Mouse (Mus musculus) hindlimb bud, embryonic 11.5 days (tissue): ENCODE results near the gene Plekhs1.
"Not testable (repeated sequence)": the region's sequence is repeated elsewhere in the genome, so short reads cannot be mapped to it uniquely, and the experiment has no call there.

Experiments used
- DNase-seq: peaks from one replicate; pipeline ENCODE4 v3.0.0-alpha.2; 2012; ENCODE audit warnings: low read depth, low spot score; ENCODE audit errors: extremely low spot score

Plekhs1 gene

GRCm38 (mm10) chr19:56455369-56455768 is 6.1 kb upstream of the Plekhs1 start:
- no peak for DNase-seq

DNA sequence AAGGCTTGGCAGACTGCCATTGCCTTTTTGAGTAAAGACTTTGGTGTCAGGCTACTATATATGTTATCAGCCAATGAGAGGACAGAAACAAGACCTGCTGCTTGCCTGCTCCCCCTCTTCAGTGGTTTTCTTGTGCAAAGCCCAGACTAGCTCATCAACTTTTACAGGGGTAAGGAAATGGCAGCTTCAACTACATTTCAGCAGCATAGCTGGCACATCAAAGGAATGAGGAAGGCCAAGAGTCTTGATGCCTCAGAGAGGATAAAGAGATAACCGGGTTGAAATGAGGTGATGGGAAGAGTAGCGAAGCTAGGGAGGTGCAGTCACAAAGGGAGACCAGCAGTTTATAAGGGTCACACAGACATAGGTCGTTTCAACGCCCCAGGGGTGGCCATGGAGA is 3.9 kb upstream of the Plekhs1 start:
- DNase-seq: no peak

DNA sequence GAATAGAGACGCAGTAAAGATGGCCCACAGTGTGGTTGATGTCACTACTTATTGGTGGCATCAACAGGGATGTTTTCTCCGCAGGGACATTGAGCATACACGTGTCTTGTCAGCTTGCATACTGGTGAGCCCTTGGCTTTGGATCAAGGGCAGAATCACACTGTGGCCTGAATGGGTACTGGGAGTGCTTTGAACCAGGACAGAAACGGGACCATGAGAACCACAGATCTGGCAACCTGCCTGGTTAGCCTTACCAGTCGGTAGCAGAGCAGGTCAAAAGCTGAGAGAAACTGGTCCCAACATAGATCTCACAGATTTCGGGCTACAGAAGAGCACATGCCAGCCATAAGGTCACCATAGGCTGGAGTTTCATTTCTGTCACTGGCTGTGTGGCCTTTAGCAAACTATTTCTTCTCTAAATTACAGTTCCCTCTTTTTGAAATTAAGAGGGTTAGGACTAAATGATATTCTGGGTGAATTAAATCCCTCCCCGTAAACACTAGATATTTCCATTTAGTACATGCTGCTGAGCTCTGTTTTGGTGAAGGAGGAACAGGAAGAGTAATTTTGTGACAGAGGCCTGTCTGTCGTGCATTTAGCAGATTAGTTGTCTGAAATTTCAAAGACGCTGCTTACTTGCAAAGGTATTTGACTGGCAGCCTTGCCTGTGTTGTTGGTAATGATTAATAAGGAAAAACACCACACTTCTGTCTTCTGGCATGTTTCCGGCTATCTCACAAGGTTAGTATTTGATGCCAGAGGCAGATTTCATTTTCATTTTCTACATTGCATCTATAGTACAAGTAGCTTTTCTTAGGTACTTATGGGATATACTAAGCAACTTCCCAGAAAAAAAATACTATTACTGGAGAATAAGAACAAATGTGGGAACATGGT is 2.0 kb upstream of the Plekhs1 start:
- DNase-seq: no peak

DNA sequence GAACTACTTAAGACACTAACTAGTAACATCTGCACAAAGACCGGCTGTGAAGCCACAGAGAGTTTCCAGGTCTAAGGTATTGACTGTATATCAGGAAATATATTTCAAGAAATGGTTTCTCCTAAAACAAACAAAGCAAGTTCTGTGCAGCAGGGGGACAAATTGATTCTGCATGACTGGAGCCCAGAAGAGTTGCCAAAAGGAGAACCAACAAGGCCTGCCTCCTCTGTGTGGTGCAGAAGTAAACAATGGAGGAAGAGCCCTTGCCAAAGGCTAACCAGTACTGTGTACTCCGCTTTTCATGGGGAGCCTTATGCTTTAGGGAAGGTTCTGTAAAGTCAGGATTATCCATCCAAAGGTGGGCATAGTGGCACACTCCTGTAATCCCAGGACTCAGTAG is 1.2 kb upstream of the Plekhs1 start:
- no peak for DNase-seq

DNA sequence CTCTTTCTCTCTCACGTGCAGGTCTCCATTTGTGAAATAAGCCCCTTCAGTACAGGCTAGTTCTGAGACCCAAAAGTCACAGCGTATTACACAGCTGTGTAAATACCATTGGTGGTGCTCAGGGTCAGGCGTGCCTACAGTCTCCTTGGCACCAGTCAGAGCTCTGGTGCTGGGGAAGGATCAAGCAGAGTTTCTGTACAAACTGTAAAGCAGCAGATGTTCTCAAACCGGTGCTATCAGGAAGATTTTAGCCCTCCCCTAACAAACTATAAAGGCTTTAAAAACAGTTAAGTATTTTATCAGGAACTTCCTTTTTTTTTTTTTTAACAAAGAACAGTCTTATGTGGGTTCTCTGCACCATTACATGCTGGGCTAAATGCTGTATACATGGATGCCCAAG is 1.3 kb downstream of the Plekhs1 start:
- DNase-seq: no peak

DNA sequence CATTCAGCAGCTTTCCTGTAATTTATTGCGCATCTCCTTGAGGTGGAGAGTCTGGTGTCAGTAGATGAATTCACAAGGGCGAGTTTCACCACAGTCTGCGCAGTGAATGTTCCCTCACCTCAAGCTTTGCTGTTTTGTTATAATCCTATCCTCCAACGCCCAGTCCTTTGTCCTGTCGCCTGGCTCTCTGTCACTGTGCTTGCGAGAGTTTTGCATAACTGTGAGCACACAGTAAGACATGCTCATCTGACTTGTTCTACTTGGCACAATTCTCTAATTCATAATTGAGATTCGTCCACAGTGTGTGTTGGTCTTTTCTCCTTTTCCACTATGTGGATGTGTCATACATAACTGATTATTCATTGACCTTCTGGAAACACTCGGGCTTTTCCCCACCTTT is 5.0 kb downstream of the Plekhs1 start:
- no peak for DNase-seq

DNA sequence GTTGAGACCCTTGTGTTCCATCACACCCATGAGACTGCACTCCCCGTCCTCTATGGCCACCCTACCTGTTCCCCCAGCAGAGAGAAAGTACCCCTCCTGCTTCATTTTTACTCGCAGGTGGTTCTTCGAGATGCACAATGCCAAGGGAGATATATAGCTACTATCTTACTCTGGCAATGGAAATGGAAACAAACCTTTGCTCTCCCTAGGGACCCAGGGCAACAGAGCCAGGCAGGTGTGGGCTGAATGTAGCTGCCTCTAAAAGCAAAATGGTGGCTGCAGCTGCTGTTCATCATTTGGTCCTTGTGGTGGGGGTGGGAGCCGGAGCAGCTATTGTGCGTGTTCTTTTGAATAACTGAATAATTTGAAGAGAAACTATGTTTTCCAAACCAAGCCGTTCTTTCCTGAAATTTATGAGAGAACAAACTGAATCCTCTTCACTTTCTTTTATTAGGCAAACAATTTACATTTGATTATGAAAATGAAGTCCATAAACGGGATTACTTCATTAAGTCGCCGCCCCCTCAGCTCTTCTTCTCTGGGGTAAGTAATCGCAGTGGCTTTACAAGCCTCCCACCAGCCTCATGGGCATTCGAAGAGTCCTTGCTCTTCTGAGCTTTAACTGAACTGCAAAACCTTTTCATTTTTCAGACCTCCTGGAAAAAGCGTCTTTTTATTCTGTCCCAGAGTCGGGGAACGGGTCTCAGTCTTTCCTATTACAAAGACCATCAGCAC is 9.0 kb downstream of the Plekhs1 start:
- DNase-seq: no peak

DNA sequence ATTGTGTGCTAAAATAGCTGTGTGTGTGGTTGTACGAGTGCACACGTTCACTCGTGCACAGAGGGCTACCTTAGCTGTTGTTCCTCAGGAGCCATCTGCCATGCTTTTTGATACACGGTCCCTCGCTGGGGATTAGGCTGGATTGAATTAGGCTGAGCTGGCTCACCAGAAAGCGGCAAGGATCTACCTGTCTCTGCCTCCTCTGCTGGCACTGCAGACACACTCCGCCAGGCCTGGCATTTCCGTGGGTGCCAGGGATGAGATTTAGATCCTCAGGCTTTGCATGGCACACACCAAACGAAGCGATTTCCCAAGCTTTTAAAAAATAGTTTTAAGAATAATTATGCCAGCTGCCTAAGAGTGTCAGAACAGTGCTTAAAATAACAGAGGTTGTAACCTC is 10.5 kb downstream of the Plekhs1 start:
- no peak for DNase-seq

DNA sequence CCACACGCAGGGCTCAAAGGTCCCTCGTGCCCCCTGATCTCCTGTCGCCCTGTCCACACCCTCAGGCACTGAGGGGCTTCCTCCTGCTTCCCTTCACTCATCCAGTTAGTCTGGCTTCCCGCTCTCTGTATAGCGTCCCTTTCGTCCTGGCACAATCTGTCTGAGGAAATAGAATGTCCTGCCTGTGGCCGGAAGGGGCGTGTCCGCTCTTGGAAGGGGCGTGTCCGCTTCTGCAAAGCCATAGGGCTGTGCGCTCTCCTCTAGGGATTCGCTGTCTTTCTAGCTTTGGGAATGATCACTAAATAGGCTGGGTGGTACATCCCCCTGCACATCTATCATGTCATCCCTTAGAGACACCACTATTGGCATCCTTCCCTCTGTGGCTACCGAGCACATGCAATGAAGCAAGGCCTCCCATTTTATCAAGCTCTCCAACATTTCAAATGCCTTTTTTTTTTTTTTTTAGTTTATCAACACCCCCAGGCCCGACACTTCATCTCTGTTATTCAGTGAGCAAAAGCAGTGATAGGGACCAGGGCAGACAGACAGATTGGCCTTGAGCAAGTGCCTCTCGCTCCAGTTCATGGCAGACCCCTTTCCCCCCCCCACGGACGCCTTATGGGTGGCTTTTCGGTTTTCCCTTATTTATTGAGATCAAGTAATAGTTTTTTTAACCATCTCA is 13.6 kb downstream of the Plekhs1 start:
- no peak for DNase-seq

GRCm38 (mm10) chr19:56476546-56476945 is 15.1 kb downstream of the Plekhs1 start:
- no peak for DNase-seq

- DNase-seq: no peak
Observed at GRCm38 (mm10) chr19:56477253-56477652, 15.8 kb downstream of the Plekhs1 start.

- no peak for DNase-seq
Observed at GRCm38 (mm10) chr19:56477832-56478231, 16.4 kb downstream of the Plekhs1 start.

GRCm38 (mm10) chr19:56484630-56485375 is 23.4 kb downstream of the Plekhs1 start:
- no peak for DNase-seq

DNA sequence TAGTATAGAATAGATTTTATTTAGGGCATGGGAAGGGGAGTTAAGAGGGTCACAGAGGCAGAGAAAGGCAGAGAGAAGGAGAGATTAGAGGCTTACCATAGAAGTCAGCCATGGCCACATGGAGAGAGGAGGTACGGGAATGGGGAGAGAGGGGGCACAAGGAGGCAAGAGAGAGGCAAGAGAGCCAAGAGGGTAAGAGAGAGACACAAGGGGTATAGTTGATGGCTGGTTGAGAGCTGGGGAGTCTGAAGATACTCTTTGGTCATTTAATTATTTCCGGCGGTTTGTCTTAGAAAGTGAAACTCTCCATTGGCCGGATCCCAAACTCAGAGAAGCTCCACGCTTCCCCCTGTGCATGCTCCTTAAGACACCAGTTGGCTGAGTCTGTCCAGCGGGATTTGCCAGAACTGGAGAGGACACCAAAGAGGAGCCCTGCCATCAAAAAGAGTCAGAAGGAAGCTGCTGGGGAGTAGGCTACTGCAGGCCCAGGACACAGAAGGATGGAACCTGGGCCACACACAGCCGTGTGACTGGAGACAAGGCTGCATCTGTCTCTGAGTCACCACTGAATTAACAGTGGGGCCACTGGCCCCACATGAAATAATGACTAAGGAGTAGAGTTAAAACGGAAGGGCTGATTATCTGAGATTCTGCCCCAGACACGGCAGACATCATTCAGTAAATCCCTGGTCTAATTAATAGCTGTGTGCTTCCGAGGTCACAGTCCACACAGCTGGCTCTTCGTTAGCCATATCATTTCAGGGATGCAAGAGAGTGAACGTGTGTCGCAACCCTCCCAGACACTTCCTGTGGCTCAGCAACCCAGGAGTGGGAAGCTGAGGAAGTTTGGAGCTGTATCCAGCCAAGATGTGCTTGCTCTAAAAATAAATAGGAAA is 24.2 kb downstream of the Plekhs1 start:
- DNase-seq: no peak

DNA sequence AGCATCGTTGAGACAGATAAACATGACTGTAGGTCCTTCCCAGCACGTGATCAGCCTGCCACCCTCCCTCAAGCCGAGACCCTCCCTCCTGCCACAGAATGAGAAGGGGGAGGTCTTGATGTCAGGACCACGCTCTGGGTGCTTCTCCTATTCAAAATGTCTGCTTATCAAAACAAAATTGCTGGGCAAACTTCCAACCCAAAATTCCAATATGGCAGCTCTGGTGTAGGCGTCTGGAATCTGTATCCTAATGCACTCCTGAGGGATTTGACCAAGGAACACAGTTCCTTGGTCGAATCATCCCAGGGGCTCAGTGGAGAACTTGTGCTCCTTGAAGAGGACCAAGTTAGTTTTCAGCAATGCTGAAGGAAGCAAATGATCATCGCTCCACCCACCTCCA is 25.5 kb downstream of the Plekhs1 start:
- no peak for DNase-seq

- no peak for DNase-seq
Observed at GRCm38 (mm10) chr19:56487339-56487738, 25.9 kb downstream of the Plekhs1 start.

- no peak for DNase-seq
Observed at GRCm38 (mm10) chr19:56489601-56490000, 28.2 kb downstream of the Plekhs1 start.

DNA sequence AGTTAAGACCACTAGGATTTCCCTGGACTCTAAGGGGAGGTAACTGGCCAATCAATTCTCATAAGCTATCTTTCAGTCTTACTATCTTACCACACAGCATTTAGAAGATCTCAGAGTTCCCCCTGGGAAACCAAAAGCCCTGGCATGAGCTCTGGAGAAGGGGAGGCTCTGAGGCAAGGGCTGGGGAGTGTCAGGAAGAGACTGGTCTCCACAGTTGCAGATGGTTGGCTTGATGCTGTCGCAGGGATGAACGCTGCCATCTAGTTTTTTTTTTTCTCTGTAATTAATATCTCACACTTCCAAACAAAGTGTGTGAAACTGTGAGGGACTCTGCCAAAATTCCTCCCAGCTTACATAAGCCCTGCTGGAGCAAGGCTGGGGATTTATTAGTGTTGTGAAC is 32.7 kb downstream of the Plekhs1 start:
- not testable (repeated sequence) for DNase-seq

DNA sequence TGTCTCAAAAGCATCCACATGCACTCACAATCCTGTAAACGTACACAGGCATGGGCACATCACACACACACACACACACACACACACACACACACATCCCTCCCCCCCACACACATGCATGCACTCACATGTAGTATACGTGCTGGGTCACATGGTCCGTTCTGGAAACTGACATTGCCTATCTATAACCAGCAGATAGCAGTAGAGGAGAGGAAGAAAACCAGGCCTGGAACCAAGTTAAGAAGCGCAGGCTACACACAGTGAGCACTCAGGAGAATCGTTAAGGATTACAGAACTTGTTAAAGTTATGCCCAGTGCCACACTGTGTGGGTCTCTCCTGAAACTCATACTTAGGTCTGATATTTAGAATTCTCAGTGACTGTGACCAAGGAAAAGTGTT is 41.6 kb downstream of the Plekhs1 start:
- not testable (repeated sequence) for DNase-seq

DNA sequence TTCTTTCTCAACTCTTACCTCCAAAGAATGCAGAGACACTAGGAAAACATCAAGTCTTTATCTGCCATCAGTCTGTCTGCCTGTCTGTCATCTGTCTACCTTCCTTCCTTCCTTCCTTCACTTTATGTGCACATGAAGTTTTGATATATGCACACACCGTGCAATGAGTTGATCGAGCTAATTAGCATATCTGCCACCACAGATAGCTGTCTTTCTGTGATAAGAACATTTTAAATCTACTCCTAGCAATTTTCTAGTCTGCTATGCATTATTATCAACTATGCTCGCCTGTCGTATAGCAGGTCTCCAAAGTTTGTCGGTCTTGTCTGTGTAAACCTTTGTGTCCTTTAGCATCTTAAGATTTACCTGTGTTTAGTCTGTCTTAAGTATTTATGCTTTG is 42.1 kb downstream of the Plekhs1 start:
- not testable (repeated sequence) for DNase-seq
